Mouse (Mus musculus) gastrocnemius, postnatal 25 days (tissue): ENCODE data around the gene Scn10a. TPM values are rescaled to one million over a fixed set of nuclear protein-coding genes. Genes with fewer than 3 reads are reported as not detected.

Experiments
- DNase-seq: peaks from one replicate; pipeline ENCODE4 v3.0.0; 2022
- long read RNA-seq, 2 experiments: library from polyadenylated mRNA; stranded (forward); transcript quantifications; one replicate each; pipeline ENCODE4 v2.0.0; 2021
- total RNA-seq, 2 experiments: library from RNA; stranded (reverse); gene quantifications; 1 replicate in 1 of 2; 2 replicates in 1 of 2; pipeline ENCODE4 v1.2.3; 2021

Scn10a gene
- not detected for total RNA-seq
- long read RNA-seq, experiment 1, result 0 reads
- long read RNA-seq, experiment 2, result 0 reads

GRCm38 (mm10) chr9:119719222-119719621, at the start of gene Scn10a:
TSS of gene Scn10a (minus strand) at chr9:119719322.
- no peak for DNase-seq

- no peak for DNase-seq
Observed at GRCm38 (mm10) chr9:119768585-119768984, 49.5 kb upstream of the Scn10a start.

- no peak for DNase-seq
Observed at GRCm38 (mm10) chr9:119760226-119760625, 41.1 kb upstream of the Scn10a start.

GRCm38 (mm10) chr9:119759457-119759856, 40.3 kb upstream of the Scn10a start:
- no peak for DNase-seq

- no peak for DNase-seq
Observed at GRCm38 (mm10) chr9:119751507-119751906, 32.4 kb upstream of the Scn10a start.

GRCm38 (mm10) chr9:119749112-119749511, 30.0 kb upstream of the Scn10a start:
- no peak for DNase-seq

GRCm38 (mm10) chr9:119743900-119744299, 24.8 kb upstream of the Scn10a start:
- peak; percentile 26 for DNase-seq

- DNase-seq, result no peak
Observed at GRCm38 (mm10) chr9:119743312-119743711, 24.2 kb upstream of the Scn10a start.

GRCm38 (mm10) chr9:119741101-119741786, 22.1 kb upstream of the Scn10a start:
- DNase-seq, result no peak

GRCm38 (mm10) chr9:119728412-119729097, 9.4 kb upstream of the Scn10a start:
- no peak for DNase-seq

- DNase-seq, result no peak
Observed at GRCm38 (mm10) chr9:119726990-119727389, 7.9 kb upstream of the Scn10a start.

GRCm38 (mm10) chr9:119725293-119725862, 6.3 kb upstream of the Scn10a start:
- no peak for DNase-seq

- no peak for DNase-seq
Observed at GRCm38 (mm10) chr9:119706700-119707099, 12.4 kb downstream of the Scn10a start.

- DNase-seq, result no peak
Observed at GRCm38 (mm10) chr9:119691505-119691904, 27.6 kb downstream of the Scn10a start.

GRCm38 (mm10) chr9:119691001-119691400, 28.1 kb downstream of the Scn10a start:
- no peak for DNase-seq

- no peak for DNase-seq
Observed at GRCm38 (mm10) chr9:119687893-119688292, 31.2 kb downstream of the Scn10a start.

- DNase-seq, result no peak
Observed at GRCm38 (mm10) chr9:119686187-119686586, 32.9 kb downstream of the Scn10a start.

GRCm38 (mm10) chr9:119680896-119681295, 38.2 kb downstream of the Scn10a start:
- DNase-seq, result no peak

GRCm38 (mm10) chr9:119664109-119664508, 55.0 kb downstream of the Scn10a start:
- DNase-seq, result no peak

GRCm38 (mm10) chr9:119656111-119656510, 63.0 kb downstream of the Scn10a start:
- DNase-seq, result peak; percentile 50

GRCm38 (mm10) chr9:119653758-119654157, 65.4 kb downstream of the Scn10a start:
- DNase-seq, result no peak

GRCm38 (mm10) chr9:119646942-119647547, 72.1 kb downstream of the Scn10a start:
- no peak for DNase-seq

GRCm38 (mm10) chr9:119641985-119642384, 77.1 kb downstream of the Scn10a start:
- DNase-seq, result no peak
